Mouse (Mus musculus): ENCODE data around the gene Rnf169. TPM values are rescaled to one million over a fixed set of nuclear protein-coding genes. Genes with fewer than 3 reads are reported as not detected.

The Rnf169 gene
- polyA plus RNA-seq, 1 experiment from 2014 or later = 7.2 TPM

DNA sequence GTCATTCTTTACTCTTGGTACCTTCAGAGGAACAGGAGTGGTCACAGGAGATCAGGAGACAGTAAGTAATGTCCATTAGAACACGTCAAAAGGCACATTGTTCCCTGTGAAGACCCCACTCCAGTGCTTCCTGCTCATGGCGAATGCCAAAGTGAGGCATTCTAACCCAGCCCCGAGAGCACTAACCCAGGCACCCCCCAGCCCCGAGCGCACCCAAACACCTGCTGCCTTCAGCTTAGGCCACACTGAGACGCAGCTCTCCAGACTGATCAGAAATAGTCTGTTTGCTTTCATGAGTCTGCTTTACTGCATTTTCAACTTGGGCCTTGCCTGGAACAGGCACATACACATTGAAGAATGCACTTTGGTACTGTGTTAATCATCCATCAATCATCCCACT lies 60.3 kb downstream of the Rnf169 start:
- ATAC-seq (ENCODE audit: insufficient number of reproducible peaks, low FRiP score, low TSS enrichment, low read depth) (no peak), DNase-seq (ENCODE audit: low spot score) (no peak)
- H3K4me2 ChIP-seq (ENCODE audit: low read depth, severe bottlenecking) = no peak overlapping the region
- H3K9me3 ChIP-seq (ENCODE audit: control insufficient read depth, low read length) = no peaks in the 10 kb centered on the region
- H3K4me1 ChIP-seq (ENCODE audit: control insufficient read depth, insufficient read depth, low read length) = peaks cover 8% of the 10 kb centered on the region
- no peak overlapping the region for H3K9ac ChIP-seq (ENCODE audit: low read length)
- 91% methylated on average over 6 of the region's 6 CpGs for WGBS
- peaks cover 4% of the 10 kb centered on the region for H3K36me3 ChIP-seq (ENCODE audit: control insufficient read depth, insufficient read depth, low read length)
- peaks cover 8% of the 10 kb centered on the region for H3K27me3 ChIP-seq (ENCODE audit: control insufficient read depth, insufficient read depth, low read length)
- H3K4me3 ChIP-seq (ENCODE audit: low read depth, low read length) = no peak overlapping the region
- H3K27ac ChIP-seq (replicated peaks; ENCODE audit: low read depth, low read length) = no peak overlapping the region

DNA sequence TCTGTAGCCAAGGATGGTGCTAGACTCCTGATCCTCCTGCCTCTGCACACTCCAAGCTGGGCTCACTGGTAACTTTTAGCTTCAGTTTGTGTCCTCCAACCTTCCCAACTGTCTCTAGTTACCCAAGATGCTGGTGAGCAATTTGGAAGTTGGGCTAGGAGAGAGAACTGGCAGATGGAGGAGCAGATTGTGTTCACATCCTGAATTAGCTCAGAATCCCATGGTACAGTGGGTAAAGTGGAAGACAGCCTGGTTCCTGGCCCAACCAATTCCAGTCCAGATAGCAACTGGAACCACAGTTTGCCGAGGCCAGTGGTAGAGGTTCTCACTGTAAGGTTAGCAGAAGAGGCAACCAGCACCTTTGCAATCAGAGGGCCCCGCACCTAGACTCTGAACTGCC lies 61.1 kb downstream of the Rnf169 start:
- WGBS = 84% methylated on average over 2 of the region's 2 CpGs
- Histone ChIP-seq H3K4me1 (ENCODE audit: control insufficient read depth, insufficient read depth, low read length) (peaks cover 8% of the 10 kb centered on the region), H3K36me3 (ENCODE audit: control insufficient read depth, insufficient read depth, low read length) (no peaks in the 10 kb centered on the region; the same call in 1 of the 2 replicates), H3K27me3 (ENCODE audit: control insufficient read depth, insufficient read depth, low read length) (peaks cover 8% of the 10 kb centered on the region), H3K4me3 (ENCODE audit: low read depth, low read length) (no peak overlapping the region), H3K4me2 (ENCODE audit: low read depth, severe bottlenecking) (no peak overlapping the region), H3K9me3 (ENCODE audit: control insufficient read depth, low read length) (no peaks in the 10 kb centered on the region), H3K9ac (ENCODE audit: low read length) (no peak overlapping the region), H3K27ac (replicated peaks; ENCODE audit: low read depth, low read length) (no peak overlapping the region)
- no peak for ATAC-seq (ENCODE audit: insufficient number of reproducible peaks, low FRiP score, low TSS enrichment, low read depth)
- DNase-seq (ENCODE audit: low spot score) = no peak

DNA sequence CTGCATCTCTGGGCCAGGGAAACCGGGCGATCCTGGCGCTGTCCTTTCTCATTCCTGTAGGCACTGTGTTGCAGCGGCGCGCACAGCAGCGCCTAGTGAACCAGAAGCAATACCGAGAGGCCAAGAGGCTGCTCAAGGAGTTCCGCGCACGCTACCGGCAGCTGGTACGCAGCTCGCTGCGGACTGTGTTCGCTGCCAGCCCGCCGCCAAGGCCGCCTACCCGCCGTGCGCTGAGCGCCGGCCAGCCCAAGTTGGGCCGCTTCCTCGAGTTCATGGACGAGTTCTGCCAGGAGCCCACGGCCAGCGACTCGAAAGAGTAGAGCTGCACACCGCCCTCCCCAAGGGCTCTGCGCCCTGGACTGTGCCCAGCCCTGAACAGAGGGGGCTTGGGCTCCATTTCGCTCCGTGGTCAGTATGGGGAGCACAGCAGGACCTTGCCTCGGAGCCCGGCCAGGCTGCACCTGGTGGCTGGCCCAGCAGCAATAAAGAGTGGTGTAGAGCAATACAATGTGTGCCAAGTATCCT lies 62.9 kb downstream of the Rnf169 start:
- WGBS = 2% methylated on average over 36 of the region's 36 CpGs
- Histone ChIP-seq H3K27ac (replicated peaks; ENCODE audit: low read depth, low read length) (no peak overlapping the region), H3K9me3 (ENCODE audit: control insufficient read depth, low read length) (no peaks in the 10 kb centered on the region), H3K4me3 (ENCODE audit: low read depth, low read length) (peak overlapping the region; percentile 35), H3K27me3 (ENCODE audit: control insufficient read depth, insufficient read depth, low read length) (peaks cover 8% of the 10 kb centered on the region), H3K4me2 (ENCODE audit: low read depth, severe bottlenecking) (peak overlapping the region; percentile 87), H3K9ac (ENCODE audit: low read length) (peak overlapping the region; percentile 47; the same call in 1 of the 2 replicates), H3K4me1 (ENCODE audit: control insufficient read depth, insufficient read depth, low read length) (peaks cover 8% of the 10 kb centered on the region), H3K36me3 (ENCODE audit: control insufficient read depth, insufficient read depth, low read length) (no peaks in the 10 kb centered on the region)
- DNase-seq (ENCODE audit: low spot score) (peak; percentile 56), ATAC-seq (ENCODE audit: insufficient number of reproducible peaks, low FRiP score, low TSS enrichment, low read depth) (0 out of 2 replicates have a peak, but pooled peaks have one; percentile 54)

DNA sequence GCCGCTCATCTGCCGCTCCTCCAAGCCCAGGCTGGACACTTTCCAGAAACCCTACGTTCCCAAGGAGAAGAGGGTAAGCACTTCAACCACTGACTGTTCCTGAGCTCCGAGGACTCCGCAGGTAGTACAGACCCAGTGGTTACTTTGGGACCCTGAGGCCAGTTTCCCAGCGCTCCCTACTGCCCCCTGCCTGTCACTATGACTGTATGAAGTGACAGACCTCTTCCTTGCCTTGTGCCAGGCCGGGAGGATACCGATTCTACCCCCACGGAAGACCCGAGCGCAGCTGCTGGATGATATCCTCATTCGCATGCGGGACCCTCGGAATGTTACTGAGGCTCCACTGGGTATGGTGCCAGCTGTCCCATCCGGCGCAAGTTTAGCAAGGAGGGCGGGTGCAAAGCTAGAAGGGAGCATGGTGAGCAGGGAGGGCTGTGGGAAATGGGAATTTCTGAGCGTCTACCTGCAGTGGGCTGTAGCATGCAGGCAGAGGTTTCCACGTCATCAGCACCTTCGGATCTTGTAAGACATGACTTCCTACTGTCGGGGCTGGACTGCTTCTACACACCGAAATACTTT lies 63.4 kb downstream of the Rnf169 start:
- DNase-seq (ENCODE audit: low spot score) (peak; percentile 73), ATAC-seq (ENCODE audit: insufficient number of reproducible peaks, low FRiP score, low TSS enrichment, low read depth) (peak; percentile 70; the same call in 1 of the 2 replicates)
- Histone ChIP-seq H3K36me3 (ENCODE audit: control insufficient read depth, insufficient read depth, low read length) (no peaks in the 10 kb centered on the region), H3K9me3 (ENCODE audit: control insufficient read depth, low read length) (no peaks in the 10 kb centered on the region), H3K4me1 (ENCODE audit: control insufficient read depth, insufficient read depth, low read length) (peaks cover 8% of the 10 kb centered on the region), H3K27ac (replicated peaks; ENCODE audit: low read depth, low read length) (no peak overlapping the region), H3K4me3 (ENCODE audit: low read depth, low read length) (peak overlapping the region; percentile 35), H3K4me2 (ENCODE audit: low read depth, severe bottlenecking) (peak overlapping the region; percentile 87), H3K27me3 (ENCODE audit: control insufficient read depth, insufficient read depth, low read length) (peaks cover 8% of the 10 kb centered on the region), H3K9ac (ENCODE audit: low read length) (peak overlapping the region; percentile 24; the same call in 1 of the 2 replicates)
- 8% methylated on average over 22 of the region's 22 CpGs for WGBS

DNA sequence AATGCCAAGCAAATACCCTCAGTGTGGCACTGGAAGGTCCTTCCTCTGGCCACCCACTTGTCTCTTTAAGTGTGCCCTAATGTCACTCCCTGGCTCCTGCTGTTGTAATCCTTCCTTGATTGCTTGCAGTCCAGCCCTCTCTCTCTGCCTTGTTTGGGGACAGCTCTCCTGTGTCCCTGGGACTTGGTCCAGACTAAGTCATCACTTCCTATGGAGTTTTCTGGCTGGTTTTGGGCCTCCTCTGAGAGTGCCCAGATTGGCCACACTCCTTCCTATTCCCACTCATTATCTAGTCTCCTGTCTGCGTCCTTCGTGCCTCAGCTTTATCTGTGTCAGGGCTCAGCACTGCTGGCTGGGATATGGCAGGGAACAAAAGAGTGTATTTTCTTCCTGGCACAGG lies 64.7 kb downstream of the Rnf169 start:
- H3K4me3 ChIP-seq (ENCODE audit: low read depth, low read length) = no peak overlapping the region
- no peaks in the 10 kb centered on the region for H3K9me3 ChIP-seq (ENCODE audit: control insufficient read depth, low read length)
- no peak overlapping the region for H3K27ac ChIP-seq (replicated peaks; ENCODE audit: low read depth, low read length)
- peaks cover 8% of the 10 kb centered on the region for H3K27me3 ChIP-seq (ENCODE audit: control insufficient read depth, insufficient read depth, low read length)
- H3K4me1 ChIP-seq (ENCODE audit: control insufficient read depth, insufficient read depth, low read length) = peaks cover 8% of the 10 kb centered on the region
- ATAC-seq (ENCODE audit: insufficient number of reproducible peaks, low FRiP score, low TSS enrichment, low read depth) = no peak
- no peak for DNase-seq (ENCODE audit: low spot score)
- 83% methylated on average over 2 of the region's 2 CpGs for WGBS
- H3K36me3 ChIP-seq (ENCODE audit: control insufficient read depth, insufficient read depth, low read length) = no peaks in the 10 kb centered on the region
- H3K4me2 ChIP-seq (ENCODE audit: low read depth, severe bottlenecking) = no peak overlapping the region
- H3K9ac ChIP-seq (ENCODE audit: low read length) = no peak overlapping the region

DNA sequence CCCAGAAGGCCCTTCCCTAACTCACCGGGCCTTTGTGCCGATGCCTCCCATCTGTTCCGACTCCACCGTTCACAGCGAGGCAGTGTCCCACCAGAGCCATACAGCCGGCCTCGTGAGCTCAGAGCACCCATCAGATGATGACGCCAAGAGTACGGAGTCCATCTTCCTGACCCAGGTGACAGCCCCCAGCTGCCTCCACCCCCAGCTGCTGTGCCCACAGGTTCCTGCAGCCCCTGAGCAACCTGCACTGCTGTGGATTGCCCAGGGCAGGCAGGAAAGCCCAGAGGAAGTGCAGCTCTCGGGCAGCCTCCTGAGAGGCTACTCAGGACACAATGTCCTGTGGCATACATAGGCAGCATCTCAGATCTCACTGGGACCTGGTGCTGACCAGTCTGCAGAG lies 65.9 kb downstream of the Rnf169 start:
- DNase-seq (ENCODE audit: low spot score) (no peak), ATAC-seq (ENCODE audit: insufficient number of reproducible peaks, low FRiP score, low TSS enrichment, low read depth) (no peak)
- no peaks in the 10 kb centered on the region for H3K36me3 ChIP-seq (ENCODE audit: control insufficient read depth, insufficient read depth, low read length)
- no peak overlapping the region for H3K4me2 ChIP-seq (ENCODE audit: low read depth, severe bottlenecking)
- peaks cover 8% of the 10 kb centered on the region for H3K4me1 ChIP-seq (ENCODE audit: control insufficient read depth, insufficient read depth, low read length)
- H3K27ac ChIP-seq (replicated peaks; ENCODE audit: low read depth, low read length) = no peak overlapping the region
- no peaks in the 10 kb centered on the region for H3K9me3 ChIP-seq (ENCODE audit: control insufficient read depth, low read length)
- 83% methylated on average over 10 of the region's 10 CpGs for WGBS
- H3K9ac ChIP-seq (ENCODE audit: low read length) = no peak overlapping the region
- no peak overlapping the region for H3K4me3 ChIP-seq (ENCODE audit: low read depth, low read length)
- H3K27me3 ChIP-seq (ENCODE audit: control insufficient read depth, insufficient read depth, low read length) = peaks cover 8% of the 10 kb centered on the region

DNA sequence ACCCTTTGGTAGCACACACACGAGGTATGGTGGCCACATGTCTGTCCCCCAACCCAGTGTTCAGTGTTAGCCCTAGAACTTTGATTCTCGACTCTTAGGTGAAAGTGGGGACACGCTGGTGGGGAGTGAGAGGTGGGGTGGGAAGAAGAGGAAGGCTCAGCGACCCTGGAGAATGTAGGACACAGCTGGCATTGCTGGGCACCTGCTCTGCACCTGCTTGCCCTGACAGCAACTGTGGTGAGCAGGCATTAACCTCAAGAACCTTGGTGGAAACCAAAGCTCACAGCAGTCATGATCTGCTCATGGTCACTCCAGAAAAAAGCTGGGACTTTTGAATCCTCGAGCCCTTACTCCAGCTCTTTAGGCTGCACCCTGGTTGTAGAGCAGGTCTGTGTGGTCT lies 69.2 kb downstream of the Rnf169 start:
- Histone ChIP-seq H3K4me3 (ENCODE audit: low read depth, low read length) (no peak overlapping the region), H3K9ac (ENCODE audit: low read length) (no peak overlapping the region), H3K27me3 (ENCODE audit: control insufficient read depth, insufficient read depth, low read length) (no peaks in the 10 kb centered on the region), H3K36me3 (ENCODE audit: control insufficient read depth, insufficient read depth, low read length) (no peaks in the 10 kb centered on the region), H3K4me1 (ENCODE audit: control insufficient read depth, insufficient read depth, low read length) (no peaks in the 10 kb centered on the region), H3K9me3 (ENCODE audit: control insufficient read depth, low read length) (no peaks in the 10 kb centered on the region), H3K27ac (replicated peaks; ENCODE audit: low read depth, low read length) (no peak overlapping the region), H3K4me2 (ENCODE audit: low read depth, severe bottlenecking) (no peak overlapping the region)
- ATAC-seq (ENCODE audit: insufficient number of reproducible peaks, low FRiP score, low TSS enrichment, low read depth) = no peak
- WGBS = 81% methylated on average over 5 of the region's 5 CpGs
- DNase-seq (ENCODE audit: low spot score) = no peak

DNA sequence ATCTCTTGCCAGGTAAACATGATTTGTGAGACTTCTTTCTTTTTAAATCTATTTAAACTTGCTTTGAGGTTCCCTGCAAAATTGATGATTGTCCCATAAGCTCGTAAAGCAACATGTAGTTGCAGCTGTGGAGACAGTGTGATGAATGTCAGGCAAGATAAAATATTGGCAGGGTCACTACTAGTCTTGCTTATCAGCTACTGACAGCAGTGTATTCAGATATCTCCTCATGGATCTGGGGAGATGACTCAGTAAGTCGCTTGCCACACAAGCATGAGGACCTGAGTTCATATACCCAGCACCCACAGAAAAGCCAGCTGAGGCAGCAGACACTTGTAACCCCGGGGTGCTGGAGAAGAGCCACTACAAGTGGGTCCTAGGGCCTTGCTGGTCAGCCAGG lies 72.8 kb downstream of the Rnf169 start:
- no peak overlapping the region for H3K4me3 ChIP-seq (ENCODE audit: low read depth, low read length)
- no peaks in the 10 kb centered on the region for H3K36me3 ChIP-seq (ENCODE audit: control insufficient read depth, insufficient read depth, low read length)
- no peaks in the 10 kb centered on the region for H3K27me3 ChIP-seq (ENCODE audit: control insufficient read depth, insufficient read depth, low read length)
- no peaks in the 10 kb centered on the region for H3K4me1 ChIP-seq (ENCODE audit: control insufficient read depth, insufficient read depth, low read length)
- H3K9ac ChIP-seq (ENCODE audit: low read length) = no peak overlapping the region
- no peak overlapping the region for H3K27ac ChIP-seq (replicated peaks; ENCODE audit: low read depth, low read length)
- 74% methylated on average over 3 of the region's 3 CpGs for WGBS
- no peak for ATAC-seq (ENCODE audit: insufficient number of reproducible peaks, low FRiP score, low TSS enrichment, low read depth)
- H3K4me2 ChIP-seq (ENCODE audit: low read depth, severe bottlenecking) = no peak overlapping the region
- no peak for DNase-seq (ENCODE audit: low spot score)
- no peaks in the 10 kb centered on the region for H3K9me3 ChIP-seq (ENCODE audit: control insufficient read depth, low read length)

DNA sequence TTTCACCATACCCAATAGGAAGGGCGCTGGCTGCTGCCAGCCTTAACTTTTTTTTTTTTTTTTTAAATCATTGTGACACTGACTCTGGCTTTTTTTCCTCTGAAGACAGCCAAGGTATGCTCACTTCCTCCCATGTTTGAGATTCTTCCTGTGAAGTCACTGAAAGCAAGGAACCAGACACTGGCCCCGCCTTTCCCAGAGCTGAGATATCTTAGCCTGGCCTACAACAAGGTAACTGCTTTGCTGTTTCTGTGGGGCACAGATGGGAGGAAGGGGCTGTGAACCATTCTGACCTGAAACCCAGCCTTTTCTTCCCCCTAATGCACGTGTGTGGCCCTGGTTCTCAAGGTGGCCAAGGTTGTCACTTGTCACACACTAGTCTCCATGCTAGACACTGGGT lies 73.9 kb downstream of the Rnf169 start:
- ATAC-seq (ENCODE audit: insufficient number of reproducible peaks, low FRiP score, low TSS enrichment, low read depth) = no peak
- no peaks in the 10 kb centered on the region for H3K27me3 ChIP-seq (ENCODE audit: control insufficient read depth, insufficient read depth, low read length)
- no peak overlapping the region for H3K4me2 ChIP-seq (ENCODE audit: low read depth, severe bottlenecking)
- no peaks in the 10 kb centered on the region for H3K9me3 ChIP-seq (ENCODE audit: control insufficient read depth, low read length)
- no peaks in the 10 kb centered on the region for H3K36me3 ChIP-seq (ENCODE audit: control insufficient read depth, insufficient read depth, low read length)
- H3K4me3 ChIP-seq (ENCODE audit: low read depth, low read length) = no peak overlapping the region
- no peak overlapping the region for H3K27ac ChIP-seq (replicated peaks; ENCODE audit: low read depth, low read length)
- no peak overlapping the region for H3K9ac ChIP-seq (ENCODE audit: low read length)
- H3K4me1 ChIP-seq (ENCODE audit: control insufficient read depth, insufficient read depth, low read length) = no peaks in the 10 kb centered on the region
- 89% methylated on average over 3 of the region's 3 CpGs for WGBS
- no peak for DNase-seq (ENCODE audit: low spot score)
